Mouse (Mus musculus) layer of hippocampus, postnatal 10 days (tissue): Measurements from ENCODE around the gene Il20rb. TPM values are rescaled to one million over a fixed set of nuclear protein-coding genes. Genes with fewer than 3 reads are reported as not detected.

Experiments used
- DNase-seq, 2 experiments: peaks; one replicate each; pipeline ENCODE4 v3.0.0; 2021; ENCODE audit warnings: low spot score in 2 of 2
- long read RNA-seq: library from polyadenylated mRNA; stranded (forward); transcript quantifications from one replicate; pipeline ENCODE4 v2.0.0, GENCODE M21; 2023
- total RNA-seq, 2 experiments: library from RNA; stranded (reverse); gene quantifications; 2 replicates each; pipeline ENCODE4 v1.2.3; 2021

Il20rb gene
- total RNA-seq = 1 to 10 TPM; 1.1 to 1.6 TPM
- long read RNA-seq = 0 reads

- no peak for DNase-seq
Measured at GRCm38 (mm10) chr9:100486431-100486830, at the start of gene Il20rb. Gene Il20rb (minus strand): TSS chr9:100486788.

GRCm38 (mm10) chr9:100535618-100536262, 49.2 kb upstream of the Il20rb start:
- DNase-seq = no peak

GRCm38 (mm10) chr9:100534686-100535085, 48.1 kb upstream of the Il20rb start:
- DNase-seq = no peak

GRCm38 (mm10) chr9:100532847-100533505, 46.4 kb upstream of the Il20rb start:
- no peak for DNase-seq

GRCm38 (mm10) chr9:100531296-100531695, 44.7 kb upstream of the Il20rb start:
- no peak for DNase-seq

- no peak for DNase-seq
Measured at GRCm38 (mm10) chr9:100525225-100525624, 38.6 kb upstream of the Il20rb start.

GRCm38 (mm10) chr9:100522029-100522428, 35.4 kb upstream of the Il20rb start:
- DNase-seq = no peak

- DNase-seq = peak; percentile 26 to 50
Measured at GRCm38 (mm10) chr9:100520586-100520985, 34.0 kb upstream of the Il20rb start.

- no peak for DNase-seq
Measured at GRCm38 (mm10) chr9:100520012-100520411, 33.4 kb upstream of the Il20rb start.

- DNase-seq = no peak
Measured at GRCm38 (mm10) chr9:100507581-100507980, 21.0 kb upstream of the Il20rb start.

GRCm38 (mm10) chr9:100506652-100507051, 20.1 kb upstream of the Il20rb start:
- DNase-seq = no peak

GRCm38 (mm10) chr9:100505498-100505897, 18.9 kb upstream of the Il20rb start:
- DNase-seq = no peak

- no peak for DNase-seq
Measured at GRCm38 (mm10) chr9:100493611-100494261, 7.1 kb upstream of the Il20rb start.

- DNase-seq = no peak
Measured at GRCm38 (mm10) chr9:100491424-100491823, 4.8 kb upstream of the Il20rb start.

- no peak for DNase-seq
Measured at GRCm38 (mm10) chr9:100488969-100489368, 2.4 kb upstream of the Il20rb start.

- no peak for DNase-seq
Measured at GRCm38 (mm10) chr9:100488056-100488713, 1.6 kb upstream of the Il20rb start.

- DNase-seq = no peak
Measured at GRCm38 (mm10) chr9:100483318-100483717, 3.3 kb downstream of the Il20rb start.

GRCm38 (mm10) chr9:100481626-100482025, 5.0 kb downstream of the Il20rb start:
- DNase-seq = no peak

GRCm38 (mm10) chr9:100474056-100474455, 12.5 kb downstream of the Il20rb start:
- no peak for DNase-seq

GRCm38 (mm10) chr9:100473361-100473760, 13.2 kb downstream of the Il20rb start:
- no peak for DNase-seq

- DNase-seq = no peak
Measured at GRCm38 (mm10) chr9:100472931-100473330, 13.7 kb downstream of the Il20rb start.

GRCm38 (mm10) chr9:100471605-100471953, 15.0 kb downstream of the Il20rb start:
- no peak for DNase-seq
